Mouse (Mus musculus) kidney, adult 2 months (tissue): ENCODE measurements around the gene Cnot6. TPM values are rescaled to one million over a fixed set of nuclear protein-coding genes. Genes with fewer than 3 reads are reported as not detected.
A peak's percentile ranks its signal among the peaks of the same experiment; 100 is the strongest.

ENCODE experiments used
- DNase-seq: peaks from one replicate; pipeline ENCODE4 v3.0.0; 2021
- H3K27ac ChIP-seq: fragments of 200-500 bp; 2 replicates; pipeline ENCODE4 v1.5.1; 2012; ENCODE audit warnings: low read depth, low read length, control low read depth, inconsistent platforms; ENCODE audit not compliant: insufficient read depth
- H3K27me3 ChIP-seq: fragments of 200-500 bp; replicated peaks from 2 replicates; pipeline ENCODE4 v1.6.1; 2012; ENCODE audit warnings: mild to moderate bottlenecking, moderate library complexity, low read length, inconsistent platforms; ENCODE audit not compliant: control insufficient read depth, insufficient read depth
- H3K36me3 ChIP-seq: fragments of 200-500 bp; 2 replicates; pipeline ENCODE4 v1.6.1; 2012; ENCODE audit warnings: mild to moderate bottlenecking, moderate library complexity, low read length, inconsistent platforms; ENCODE audit not compliant: control insufficient read depth, insufficient read depth
- H3K4me1 ChIP-seq: fragments of 200-500 bp; 2 replicates; pipeline ENCODE4 v1.6.1; 2011; ENCODE audit warnings: low read length; ENCODE audit not compliant: control insufficient read depth, insufficient read depth
- H3K4me3 ChIP-seq: fragments of 200-500 bp; 2 replicates; pipeline ENCODE4 v1.5.1; 2011; ENCODE audit warnings: mild to moderate bottlenecking, low read depth, low read length, control low read depth; ENCODE audit not compliant: insufficient read depth
- CTCF ChIP-seq: fragments of 200-500 bp; conservative IDR thresholded peaks from 2 replicates; pipeline ENCODE4 v1.5.1; 2011; ENCODE audit warnings: low read depth, mild to moderate bottlenecking, control low read depth, low read length, moderate library complexity, mixed read lengths; ENCODE audit not compliant: insufficient read depth, insufficient read length
- POLR2A ChIP-seq: fragments of 200-500 bp; IDR thresholded peaks from one replicate; pipeline ENCODE4 v1.6.1; 2011; ENCODE audit warnings: low read depth, low read length, control low read depth
- WGBS: fragments of 180-500 bp; shearing (Covaris S2); methylation state at CpG from one replicate; pipeline ENCODE4 v1.1.7; 2018; 5-methylcytosine and 5-hydroxymethylcytosine counted together
- polyA plus RNA-seq: library from polyadenylated mRNA; depleted of rRNA; stranded (reverse); fragments of >200 nt; gene quantifications from 2 replicates; pipeline ENCODE4 v1.2.3, GENCODE M21; 2012

Gene Cnot6
- polyA plus RNA-seq, 1 experiment, result 14.1 TPM

- 91% methylated on average over 7 of the region's 7 CpGs for WGBS
- no peak for DNase-seq
- TF ChIP-seq CTCF (no peak), POLR2A (no peak)
- Histone ChIP-seq H3K27me3 (no peaks in the 10 kb centered on the region), H3K4me1 (no peaks in the 10 kb centered on the region), H3K27ac (no peak overlapping the region), H3K36me3 (no peaks in the 10 kb centered on the region), H3K4me3 (no peak overlapping the region)
These were observed 31.1 kb upstream of the Cnot6 start for GRCm38 (mm10) chr11:49743634-49744033.

- no peaks in the 10 kb centered on the region for H3K4me1 ChIP-seq
These were observed 29.7 kb upstream of the Cnot6 start for GRCm38 (mm10) chr11:49742248-49742647.

GRCm38 (mm10) chr11:49739776-49740175, 27.3 kb upstream of the Cnot6 start:
- H3K4me1 ChIP-seq, result no peaks in the 10 kb centered on the region
- WGBS, result 56% methylated on average over 3 of the region's 3 CpGs
- TF ChIP-seq CTCF (no peak), POLR2A (no peak)
- H3K4me3 ChIP-seq, result no peak overlapping the region
- DNase-seq, result no peak
- no peaks in the 10 kb centered on the region for H3K36me3 ChIP-seq
- no peaks in the 10 kb centered on the region for H3K27me3 ChIP-seq
- no peak overlapping the region for H3K27ac ChIP-seq

More at GRCm38 (mm10) chr11:49742248-49742647, 29.7 kb upstream of the Cnot6 start:
- no peak for DNase-seq
- H3K36me3 ChIP-seq, result no peaks in the 10 kb centered on the region
- H3K27me3 ChIP-seq, result no peaks in the 10 kb centered on the region
- no peak for TF ChIP-seq POLR2A
- no peak for TF ChIP-seq CTCF
- no peak overlapping the region for H3K4me3 ChIP-seq
- 92% methylated on average over 8 of the region's 8 CpGs for WGBS
- H3K27ac ChIP-seq, result no peak overlapping the region

- Histone ChIP-seq H3K27me3 (no peaks in the 10 kb centered on the region), H3K4me1 (no peaks in the 10 kb centered on the region), H3K36me3 (no peaks in the 10 kb centered on the region), H3K4me3 (no peak overlapping the region), H3K27ac (no peak overlapping the region)
- WGBS, result 86% methylated on average over 11 of the region's 11 CpGs
- no peak for DNase-seq
- TF ChIP-seq POLR2A, result no peak
- TF ChIP-seq CTCF, result no peak
These were observed 26.3 kb upstream of the Cnot6 start for GRCm38 (mm10) chr11:49738659-49739406.

GRCm38 (mm10) chr11:49737625-49738024, 25.1 kb upstream of the Cnot6 start:
- TF ChIP-seq POLR2A, result no peak
- no peak for TF ChIP-seq CTCF
- Histone ChIP-seq H3K4me3 (no peak overlapping the region), H3K4me1 (no peaks in the 10 kb centered on the region), H3K27me3 (no peaks in the 10 kb centered on the region), H3K27ac (peak overlapping the region; percentile 57; the same call in 1 of the 2 replicates), H3K36me3 (no peaks in the 10 kb centered on the region)
- WGBS, result 33% methylated on average over 1 of the region's 1 CpGs
- DNase-seq, result peak; percentile 55

GRCm38 (mm10) chr11:49734771-49735170, 22.2 kb upstream of the Cnot6 start:
- H3K27me3 ChIP-seq, result no peaks in the 10 kb centered on the region
- H3K36me3 ChIP-seq, result no peaks in the 10 kb centered on the region
- H3K4me1 ChIP-seq, result no peaks in the 10 kb centered on the region
- TF ChIP-seq POLR2A (no peak), CTCF (no peak)
- 66% methylated on average over 11 of the region's 11 CpGs for WGBS
- no peak overlapping the region for H3K4me3 ChIP-seq
- peak overlapping the region; percentile 35; the same call in 1 of the 2 replicates for H3K27ac ChIP-seq
- DNase-seq, result peak; percentile 78

- DNase-seq, result no peak
- TF ChIP-seq POLR2A, result no peak
- no peak for TF ChIP-seq CTCF
- Histone ChIP-seq H3K27ac (no peak overlapping the region), H3K4me3 (no peak overlapping the region), H3K4me1 (no peaks in the 10 kb centered on the region), H3K27me3 (no peaks in the 10 kb centered on the region), H3K36me3 (no peaks in the 10 kb centered on the region)
- WGBS, result 71% methylated on average over 5 of the region's 5 CpGs
These were observed 17.9 kb upstream of the Cnot6 start for GRCm38 (mm10) chr11:49730275-49730948.
